Mouse (Mus musculus) thymus, postnatal 14 days (tissue): Measurements from ENCODE around the gene Slc35g2.
A peak's percentile ranks its signal among the peaks of the same experiment; 100 is the strongest.

Source experiments
- DNase-seq: peaks from one replicate; pipeline ENCODE4 v3.0.0; 2021

The Slc35g2 gene

GRCm38 (mm10) chr9:100570626-100571233 lies at the start of gene Slc35g2:
TSS of gene Slc35g2 (minus strand) at chr9:100571090.
- peak; percentile 7 for DNase-seq

- no peak for DNase-seq
These were observed 46.1 kb upstream of the Slc35g2 start for GRCm38 (mm10) chr9:100616947-100617346.

- no peak for DNase-seq
These were observed 42.7 kb upstream of the Slc35g2 start for GRCm38 (mm10) chr9:100613501-100614071.

- no peak for DNase-seq
These were observed 35.2 kb upstream of the Slc35g2 start for GRCm38 (mm10) chr9:100605985-100606554.

GRCm38 (mm10) chr9:100605522-100605921 lies 34.6 kb upstream of the Slc35g2 start:
- no peak for DNase-seq

GRCm38 (mm10) chr9:100603156-100603555 lies 32.3 kb upstream of the Slc35g2 start:
- DNase-seq, result no peak

- DNase-seq, result no peak
These were observed 31.2 kb upstream of the Slc35g2 start for GRCm38 (mm10) chr9:100602130-100602529.

- no peak for DNase-seq
These were observed 29.0 kb upstream of the Slc35g2 start for GRCm38 (mm10) chr9:100599761-100600328.

- DNase-seq, result no peak
These were observed 26.7 kb upstream of the Slc35g2 start, which contains the start of gene Stag1 for GRCm38 (mm10) chr9:100597546-100597945. TSS of gene Stag1 (plus strand) at chr9:100597798.

GRCm38 (mm10) chr9:100596317-100596716 lies 25.4 kb upstream of the Slc35g2 start:
- DNase-seq, result no peak

- DNase-seq, result no peak
These were observed 19.6 kb upstream of the Slc35g2 start for GRCm38 (mm10) chr9:100590462-100590861.

GRCm38 (mm10) chr9:100584031-100584430 lies 13.1 kb upstream of the Slc35g2 start:
- no peak for DNase-seq

- no peak for DNase-seq
These were observed 12.1 kb upstream of the Slc35g2 start for GRCm38 (mm10) chr9:100582883-100583575.

GRCm38 (mm10) chr9:100581543-100582492 lies 10.9 kb upstream of the Slc35g2 start:
- no peak for DNase-seq

GRCm38 (mm10) chr9:100580196-100580740 lies 9.4 kb upstream of the Slc35g2 start:
- DNase-seq, result no peak

GRCm38 (mm10) chr9:100573942-100574341 lies 3.1 kb upstream of the Slc35g2 start:
- DNase-seq, result no peak

GRCm38 (mm10) chr9:100573300-100573699 lies 2.4 kb upstream of the Slc35g2 start:
- no peak for DNase-seq

GRCm38 (mm10) chr9:100571511-100571910 lies 621 bp upstream of the Slc35g2 start:
- no peak for DNase-seq

- DNase-seq, result peak; percentile 30
These were observed 878 bp downstream of the Slc35g2 start for GRCm38 (mm10) chr9:100569798-100570625.

- no peak for DNase-seq
These were observed 10.5 kb downstream of the Slc35g2 start for GRCm38 (mm10) chr9:100560251-100560890.
